Mouse (Mus musculus): ENCODE data around the gene Mrpl57. TPM values are rescaled to one million over a fixed set of nuclear protein-coding genes. Genes with fewer than 3 reads are reported as not detected.
"Not testable (repeated sequence)": the region's sequence is repeated elsewhere in the genome, so short reads cannot be mapped to it uniquely, and the experiment has no call there.

Mrpl57 gene
- polyA plus RNA-seq, 1 experiment: 149 TPM

GRCm38 (mm10) chr14:57844535-57844934 lies 18.5 kb downstream of the Mrpl57 start:
- H3K4me3 ChIP-seq (ENCODE audit: insufficient read depth, low read depth, low read length): no peak overlapping the region
- H3K27ac ChIP-seq (replicated peaks; ENCODE audit: low read depth, low read length): no peak overlapping the region
- no peaks in the 10 kb centered on the region for H3K4me1 ChIP-seq (ENCODE audit: control insufficient read depth, insufficient read depth, insufficient read length, low read length)

GRCm38 (mm10) chr14:57848061-57848460 lies 22.0 kb downstream of the Mrpl57 start:
- H3K4me3 ChIP-seq (ENCODE audit: insufficient read depth, low read depth, low read length); H3K27ac ChIP-seq (replicated peaks; ENCODE audit: low read depth, low read length); H3K4me1 ChIP-seq (ENCODE audit: control insufficient read depth, insufficient read depth, insufficient read length, low read length): not testable (repeated sequence)

GRCm38 (mm10) chr14:57848646-57849045 lies 22.6 kb downstream of the Mrpl57 start:
- Histone ChIP-seq H3K4me1 (ENCODE audit: control insufficient read depth, insufficient read depth, insufficient read length, low read length) (no peaks in the 10 kb centered on the region), H3K4me3 (ENCODE audit: insufficient read depth, low read depth, low read length) (no peak overlapping the region), H3K27ac (replicated peaks; ENCODE audit: low read depth, low read length) (no peak overlapping the region)

GRCm38 (mm10) chr14:57850330-57850729 lies 24.3 kb downstream of the Mrpl57 start:
- Histone ChIP-seq H3K4me1 (ENCODE audit: control insufficient read depth, insufficient read depth, insufficient read length, low read length) (no peaks in the 10 kb centered on the region), H3K27ac (replicated peaks; ENCODE audit: low read depth, low read length) (no peak overlapping the region), H3K4me3 (ENCODE audit: insufficient read depth, low read depth, low read length) (no peak overlapping the region)

GRCm38 (mm10) chr14:57852961-57853360 lies 26.9 kb downstream of the Mrpl57 start:
- Histone ChIP-seq H3K4me3 (ENCODE audit: insufficient read depth, low read depth, low read length) (no peak overlapping the region), H3K27ac (replicated peaks; ENCODE audit: low read depth, low read length) (no peak overlapping the region)

GRCm38 (mm10) chr14:57856037-57856436 lies 30.0 kb downstream of the Mrpl57 start:
- not testable (repeated sequence) for H3K4me1 ChIP-seq (ENCODE audit: control insufficient read depth, insufficient read depth, insufficient read length, low read length); H3K27ac ChIP-seq (replicated peaks; ENCODE audit: low read depth, low read length); H3K4me3 ChIP-seq (ENCODE audit: insufficient read depth, low read depth, low read length)

More at GRCm38 (mm10) chr14:57852961-57853360, 26.9 kb downstream of the Mrpl57 start:
- H3K4me1 ChIP-seq (ENCODE audit: control insufficient read depth, insufficient read depth, insufficient read length, low read length): no peaks in the 10 kb centered on the region

- Histone ChIP-seq H3K4me1 (ENCODE audit: control insufficient read depth, insufficient read depth, insufficient read length, low read length) (peaks cover 6% of the 10 kb centered on the region; the same call in 1 of the 2 replicates), H3K27ac (replicated peaks; ENCODE audit: low read depth, low read length) (no peak overlapping the region), H3K4me3 (ENCODE audit: insufficient read depth, low read depth, low read length) (no peak overlapping the region)
These were observed 32.6 kb downstream of the Mrpl57 start for GRCm38 (mm10) chr14:57858601-57859000.

GRCm38 (mm10) chr14:57859520-57859919 lies 33.5 kb downstream of the Mrpl57 start:
- Histone ChIP-seq H3K4me3 (ENCODE audit: insufficient read depth, low read depth, low read length) (no peak overlapping the region), H3K27ac (replicated peaks; ENCODE audit: low read depth, low read length) (no peak overlapping the region), H3K4me1 (ENCODE audit: control insufficient read depth, insufficient read depth, insufficient read length, low read length) (peaks cover 6% of the 10 kb centered on the region; the same call in 1 of the 2 replicates)

GRCm38 (mm10) chr14:57861987-57862412 lies 36.0 kb downstream of the Mrpl57 start:
- Histone ChIP-seq H3K4me1 (ENCODE audit: control insufficient read depth, insufficient read depth, insufficient read length, low read length) (peaks cover 6% of the 10 kb centered on the region; the same call in 1 of the 2 replicates), H3K4me3 (ENCODE audit: insufficient read depth, low read depth, low read length) (no peak overlapping the region), H3K27ac (replicated peaks; ENCODE audit: low read depth, low read length) (no peak overlapping the region)

- no peak overlapping the region for H3K27ac ChIP-seq (replicated peaks; ENCODE audit: low read depth, low read length)
- no peak overlapping the region for H3K4me3 ChIP-seq (ENCODE audit: insufficient read depth, low read depth, low read length)
- H3K4me1 ChIP-seq (ENCODE audit: control insufficient read depth, insufficient read depth, insufficient read length, low read length): peaks cover 6% of the 10 kb centered on the region; the same call in 1 of the 2 replicates
These were observed 37.1 kb downstream of the Mrpl57 start for GRCm38 (mm10) chr14:57863129-57863528.

GRCm38 (mm10) chr14:57865256-57865655 lies 39.2 kb downstream of the Mrpl57 start:
- Histone ChIP-seq H3K4me3 (ENCODE audit: insufficient read depth, low read depth, low read length) (no peak overlapping the region), H3K27ac (replicated peaks; ENCODE audit: low read depth, low read length) (no peak overlapping the region), H3K4me1 (ENCODE audit: control insufficient read depth, insufficient read depth, insufficient read length, low read length) (peaks cover 4% of the 10 kb centered on the region; the same call in 1 of the 2 replicates)

GRCm38 (mm10) chr14:57866676-57867276 lies 40.7 kb downstream of the Mrpl57 start:
- no peak overlapping the region for H3K27ac ChIP-seq (replicated peaks; ENCODE audit: low read depth, low read length)
- no peak overlapping the region for H3K4me3 ChIP-seq (ENCODE audit: insufficient read depth, low read depth, low read length)
- peaks cover 2% of the 10 kb centered on the region; the same call in 1 of the 2 replicates for H3K4me1 ChIP-seq (ENCODE audit: control insufficient read depth, insufficient read depth, insufficient read length, low read length)

GRCm38 (mm10) chr14:57877921-57878320 lies 51.9 kb downstream of the Mrpl57 start:
- H3K27ac ChIP-seq (replicated peaks; ENCODE audit: low read depth, low read length): no peak overlapping the region

More at GRCm38 (mm10) chr14:57877921-57878320, 51.9 kb downstream of the Mrpl57 start:
- no peak overlapping the region for H3K4me3 ChIP-seq (ENCODE audit: insufficient read depth, low read depth, low read length)
- H3K4me1 ChIP-seq (ENCODE audit: control insufficient read depth, insufficient read depth, insufficient read length, low read length): peaks cover 8% of the 10 kb centered on the region

Measured in brown adipose tissue, adult 24 weeks (tissue).